Mouse (Mus musculus) retina, postnatal 7 days (tissue): ENCODE measurements around the gene Ing4.
"Not testable (repeated sequence)": the region's sequence is repeated elsewhere in the genome, so short reads cannot be mapped to it uniquely, and the experiment has no call there.

Source experiments
- DNase-seq: peaks from one replicate; pipeline ENCODE4 v3.0.0-alpha.2; 2012; ENCODE audit warnings: low read depth, low spot score

Ing4 gene

DNA sequence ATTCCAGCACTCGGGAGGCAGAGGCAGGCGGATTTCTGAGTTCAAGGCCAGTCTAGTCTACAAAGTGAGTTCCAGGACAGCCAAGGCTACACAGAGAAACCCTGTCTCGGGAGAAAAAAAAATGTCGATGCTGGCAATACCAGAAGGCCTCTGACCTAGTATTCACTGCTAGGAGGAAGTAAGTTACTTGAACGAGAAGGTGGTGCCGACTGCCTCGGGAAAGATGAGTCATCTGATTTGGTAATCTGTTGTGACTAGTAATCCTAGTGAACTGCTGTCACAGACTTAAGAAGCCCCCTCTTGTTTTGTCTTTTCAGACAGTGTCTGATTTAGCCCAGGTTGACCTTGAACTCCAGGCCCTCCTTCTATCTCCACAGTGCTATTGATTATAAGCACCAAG, 1.5 kb downstream of the Ing4 start:
- no peak for DNase-seq

DNA sequence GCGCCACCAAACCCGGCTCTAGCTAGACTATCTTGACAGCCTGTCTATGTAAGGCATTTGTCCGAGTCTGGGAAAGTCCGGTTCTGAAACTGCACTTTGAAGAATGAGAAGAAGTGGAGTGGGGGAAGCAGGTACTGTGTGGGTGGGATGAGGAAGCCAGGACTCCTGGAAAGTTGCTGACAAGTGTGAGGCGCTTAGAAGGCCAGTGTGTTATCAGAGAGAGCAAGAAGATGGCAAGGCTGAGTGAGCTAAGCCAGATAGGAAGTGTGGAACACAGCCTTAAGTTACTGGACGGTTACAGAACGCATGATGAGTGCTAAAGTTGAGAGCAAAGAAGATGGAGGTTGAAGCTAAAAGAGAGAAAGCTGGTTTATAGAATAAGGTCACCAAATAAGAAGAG, 2.5 kb downstream of the Ing4 start:
- no peak for DNase-seq

DNA sequence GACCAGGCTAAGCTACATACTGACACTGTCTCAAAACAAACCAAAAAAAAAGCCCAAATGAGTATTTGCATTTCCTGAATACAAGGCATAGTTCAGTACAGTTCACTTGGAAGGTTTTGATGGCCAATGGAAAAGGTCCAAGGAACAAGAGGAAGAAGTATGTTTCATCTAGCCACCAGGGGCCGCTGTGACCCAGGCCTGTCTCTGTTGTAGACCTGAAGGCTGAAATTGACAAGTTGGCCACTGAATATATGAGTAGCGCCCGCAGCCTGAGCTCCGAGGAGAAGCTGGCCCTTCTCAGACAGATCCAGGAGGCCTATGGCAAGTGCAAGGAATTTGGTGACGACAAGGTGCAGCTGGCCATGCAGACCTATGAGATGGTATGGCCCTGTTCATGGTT, 7.1 kb downstream of the Ing4 start:
- DNase-seq: peak; percentile 74

DNA sequence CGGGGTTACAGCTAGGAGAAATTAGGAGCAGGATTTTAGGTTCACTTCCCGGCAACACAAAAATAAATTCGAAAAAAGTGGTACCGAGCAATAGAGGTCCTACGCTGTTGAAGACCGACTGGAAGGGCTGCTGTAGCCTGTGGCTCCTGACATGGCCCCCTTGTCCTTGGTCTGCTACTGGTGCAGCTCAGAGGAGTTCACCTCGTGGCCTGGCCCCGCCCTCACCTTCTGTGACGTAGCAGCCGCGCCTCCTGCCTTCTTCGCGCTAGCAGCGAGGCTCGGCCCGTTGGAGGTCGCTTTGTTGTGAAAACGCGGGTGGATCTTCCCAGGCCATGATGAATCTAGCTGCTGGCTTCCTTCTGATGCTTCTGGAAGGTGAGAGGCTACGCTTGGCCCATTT, 10.1 kb downstream of the Ing4 start, which contains the start of gene Acrbp:
TSS of gene Acrbp (plus strand) at position 12 of the 400 bp plus-strand sequence.
- no peak for DNase-seq

DNA sequence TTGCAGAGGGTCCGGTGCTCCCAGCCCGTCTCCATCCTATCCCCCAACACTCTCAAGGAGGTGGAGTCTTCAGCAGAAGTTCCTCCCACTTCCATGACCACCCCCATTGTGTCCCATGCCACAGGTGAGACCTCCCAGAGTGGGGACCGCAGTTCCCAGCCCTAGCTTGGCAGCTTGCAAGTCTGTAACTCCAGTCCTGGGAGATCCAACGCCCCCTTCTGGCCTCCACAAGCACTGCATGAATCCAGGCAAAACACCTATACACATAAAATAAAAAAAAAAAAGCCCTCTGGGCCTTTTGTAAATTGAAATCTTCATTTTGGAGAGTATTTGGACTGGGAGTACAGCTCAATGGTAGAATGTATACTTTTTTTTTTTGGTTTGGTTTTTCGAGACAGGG, 11.7 kb downstream of the Ing4 start:
- DNase-seq: no peak

DNA sequence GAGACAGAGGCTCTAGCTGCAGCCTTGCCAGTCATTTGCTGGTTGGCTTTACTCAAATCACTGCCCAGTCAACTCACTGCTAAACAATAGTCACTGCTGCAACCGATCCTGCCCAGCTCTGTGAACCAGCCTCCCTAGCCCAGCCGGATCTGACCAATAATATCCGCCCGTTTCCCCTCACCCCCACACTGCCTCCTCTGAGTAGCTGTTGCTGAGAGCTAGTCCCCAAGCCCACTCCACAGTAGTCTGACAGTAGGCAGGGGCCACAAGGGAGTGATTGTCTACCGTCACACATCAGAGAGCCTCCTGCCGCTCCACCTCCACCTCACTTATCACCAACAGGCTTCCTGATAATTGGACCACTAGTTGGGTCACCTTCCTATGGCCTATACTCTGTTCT, 21.9 kb downstream of the Ing4 start:
- no peak for DNase-seq

DNA sequence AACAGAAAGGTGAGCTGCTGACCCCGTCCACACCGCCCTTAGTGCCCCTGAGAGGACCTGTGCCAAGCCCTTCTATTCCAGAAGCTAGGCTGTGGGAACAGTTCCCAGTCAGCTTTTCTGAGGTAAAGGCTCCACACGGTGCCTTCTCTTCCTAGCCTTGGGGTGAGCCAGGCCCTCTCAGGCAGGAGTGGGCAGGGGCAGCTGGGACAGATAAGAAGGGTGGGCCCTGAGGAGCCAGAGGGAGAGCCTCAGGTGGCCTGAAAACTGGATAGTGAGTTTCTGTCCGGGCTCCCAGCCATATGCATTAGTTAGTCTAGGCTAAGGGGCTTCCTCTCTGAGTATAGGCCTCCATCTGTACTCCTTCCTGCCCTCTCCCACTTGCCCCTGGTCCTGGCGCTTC, 23.0 kb downstream of the Ing4 start:
- DNase-seq: no peak

DNA sequence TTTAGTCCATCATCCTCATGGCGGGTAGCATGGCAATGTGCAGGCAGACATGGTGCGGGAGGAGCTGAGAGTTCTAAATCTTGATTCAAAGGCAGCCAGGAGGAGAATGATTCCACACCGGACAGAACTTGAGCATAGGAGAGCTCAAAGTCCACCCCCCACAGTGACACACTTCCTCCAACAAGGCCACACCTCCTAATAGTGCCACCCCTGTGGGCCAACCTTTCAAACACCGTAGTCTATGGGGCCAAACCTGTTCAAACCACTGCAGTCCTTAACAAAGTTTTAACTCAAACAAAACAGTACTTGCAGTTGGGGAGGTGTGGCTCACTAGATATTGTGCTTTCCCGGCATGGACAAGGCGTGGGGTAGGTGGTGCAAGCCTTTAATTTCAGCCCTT, 24.3 kb downstream of the Ing4 start:
- no peak for DNase-seq

DNA sequence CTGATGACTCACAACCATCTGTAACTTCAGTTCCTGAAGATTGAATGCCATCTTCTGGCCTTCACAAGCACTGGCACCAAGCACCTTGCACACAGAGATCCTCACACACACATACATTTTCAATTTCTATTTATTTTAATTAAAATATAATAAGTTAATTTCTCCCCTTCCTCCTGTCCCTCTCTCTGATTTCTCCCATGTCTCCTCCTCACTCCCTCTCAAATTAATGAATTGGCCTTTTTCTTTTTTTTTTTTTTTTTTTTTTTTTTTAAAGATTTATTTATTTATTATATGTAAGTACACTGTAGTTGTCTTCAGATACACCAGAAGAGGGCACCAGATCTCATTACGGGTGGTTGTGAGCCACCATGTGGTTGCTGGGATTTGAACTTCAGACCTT, 25.7 kb downstream of the Ing4 start:
- not testable (repeated sequence) for DNase-seq

DNA sequence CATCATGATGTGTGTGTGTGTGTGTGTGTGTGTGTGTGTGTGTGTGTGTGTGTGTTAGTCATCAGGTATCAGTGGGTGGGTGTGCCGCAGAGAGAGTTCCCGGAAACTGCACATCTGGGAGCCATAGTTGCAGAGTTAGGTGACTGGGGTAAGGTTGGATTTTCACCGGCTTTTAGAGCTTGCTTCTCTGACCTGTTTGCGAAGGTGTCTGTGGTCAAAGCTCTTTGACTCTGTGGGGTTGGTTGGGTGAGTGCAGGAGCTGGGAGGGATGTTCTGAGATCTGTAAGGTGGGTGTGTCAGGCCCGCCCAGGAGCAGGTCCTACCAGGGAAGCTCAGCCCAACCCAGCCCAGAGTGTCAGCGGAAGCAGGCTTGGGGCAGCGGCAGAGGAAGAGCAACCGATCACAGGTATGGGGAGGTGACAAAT, 28.0 kb downstream of the Ing4 start, which contains the start of gene Lpar5:
TSS of gene Lpar5 (plus strand) at position 350 of the 425 bp plus-strand sequence.
- DNase-seq: no peak

DNA sequence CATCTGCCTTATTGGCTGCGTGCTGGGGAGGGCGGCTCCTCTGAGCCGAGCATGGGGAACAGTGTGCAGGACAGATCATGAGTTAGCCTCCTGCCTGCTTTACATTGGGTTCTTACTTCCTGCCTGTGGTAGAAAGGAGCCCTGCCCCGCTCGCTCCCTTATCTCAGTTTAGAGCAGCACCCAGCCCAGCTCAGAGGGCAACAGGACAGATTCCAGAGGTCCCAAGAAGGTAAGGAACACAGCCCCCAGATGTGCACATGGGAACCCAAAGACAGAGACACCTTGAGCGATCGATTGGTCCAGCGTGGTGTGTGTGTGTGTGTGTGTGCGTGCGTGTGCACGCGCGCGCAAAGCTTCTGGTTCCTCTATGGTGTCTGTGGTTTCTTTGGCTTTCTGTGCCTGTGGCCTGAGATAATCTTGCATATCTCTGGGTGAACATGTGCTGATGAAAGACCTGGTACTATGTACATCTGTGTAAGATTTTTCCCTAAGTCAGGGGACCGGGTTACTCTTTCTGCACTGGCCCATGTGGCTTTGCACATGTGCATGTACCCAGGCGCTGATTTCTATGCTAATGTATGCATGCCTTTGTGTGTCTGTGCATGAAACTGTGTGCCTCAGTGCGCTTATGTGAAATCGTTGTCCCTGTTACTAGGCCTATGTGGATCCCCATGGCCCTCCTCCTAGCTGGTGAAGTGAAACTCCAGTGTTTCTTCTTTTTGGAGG, 31.8 kb downstream of the Ing4 start:
- DNase-seq: no peak

DNA sequence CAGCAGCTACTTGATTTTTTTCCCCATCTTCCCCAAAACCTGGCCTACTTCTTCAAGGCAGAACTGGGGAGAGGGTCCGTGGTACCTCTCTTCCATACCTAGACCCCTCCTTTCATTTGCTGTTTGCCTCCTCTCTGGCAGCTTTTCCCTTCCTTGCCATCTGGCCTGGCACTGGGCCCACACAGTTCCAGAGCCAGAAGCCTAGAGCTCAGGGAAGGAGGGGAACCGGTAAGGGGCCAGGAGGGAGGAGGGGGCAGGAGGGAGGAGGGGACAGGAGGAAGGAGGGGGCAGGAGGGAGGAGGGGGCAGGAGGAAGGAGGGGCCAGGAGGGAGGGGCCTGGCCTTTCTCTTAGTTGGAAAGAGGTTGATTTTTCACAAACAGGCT, 32.3 kb downstream of the Ing4 start:
- DNase-seq: peak; percentile 61

DNA sequence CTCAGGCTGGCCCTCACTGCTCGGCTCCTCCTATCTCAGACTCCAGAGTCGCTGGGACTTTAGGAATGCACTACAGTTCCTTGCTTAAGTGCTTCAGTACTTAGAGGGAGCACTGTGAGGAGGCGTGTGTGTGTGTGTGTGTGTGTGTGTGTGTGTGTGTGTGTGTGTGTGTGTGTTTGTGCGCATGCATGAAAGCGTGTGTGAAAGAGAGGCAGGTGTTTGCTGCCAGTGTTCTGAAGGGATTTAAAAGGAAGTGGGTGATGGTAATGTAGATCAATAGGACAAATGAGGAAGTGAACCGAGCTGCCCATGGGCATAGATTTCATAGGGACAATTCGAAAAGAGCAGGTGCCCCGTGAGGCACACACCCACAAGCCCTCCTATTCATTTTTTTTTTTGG, 34.3 kb downstream of the Ing4 start:
- no peak for DNase-seq

DNA sequence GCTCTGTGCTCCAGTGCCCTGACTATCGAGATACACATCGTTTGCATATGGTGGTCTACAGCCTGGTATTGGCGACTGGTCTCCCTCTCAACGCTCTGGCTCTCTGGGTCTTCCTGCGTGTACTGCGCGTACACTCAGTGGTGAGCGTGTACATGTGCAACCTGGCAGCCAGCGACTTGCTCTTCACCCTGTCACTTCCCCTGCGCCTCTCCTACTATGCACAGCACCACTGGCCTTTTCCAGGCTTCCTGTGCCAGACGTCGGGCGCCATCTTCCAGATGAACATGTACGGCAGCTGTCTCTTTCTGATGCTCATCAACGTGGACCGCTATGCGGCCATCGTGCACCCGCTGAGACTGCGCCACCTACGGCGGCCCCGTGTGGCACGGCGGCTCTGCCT, 41.8 kb downstream of the Ing4 start:
- no peak for DNase-seq

DNA sequence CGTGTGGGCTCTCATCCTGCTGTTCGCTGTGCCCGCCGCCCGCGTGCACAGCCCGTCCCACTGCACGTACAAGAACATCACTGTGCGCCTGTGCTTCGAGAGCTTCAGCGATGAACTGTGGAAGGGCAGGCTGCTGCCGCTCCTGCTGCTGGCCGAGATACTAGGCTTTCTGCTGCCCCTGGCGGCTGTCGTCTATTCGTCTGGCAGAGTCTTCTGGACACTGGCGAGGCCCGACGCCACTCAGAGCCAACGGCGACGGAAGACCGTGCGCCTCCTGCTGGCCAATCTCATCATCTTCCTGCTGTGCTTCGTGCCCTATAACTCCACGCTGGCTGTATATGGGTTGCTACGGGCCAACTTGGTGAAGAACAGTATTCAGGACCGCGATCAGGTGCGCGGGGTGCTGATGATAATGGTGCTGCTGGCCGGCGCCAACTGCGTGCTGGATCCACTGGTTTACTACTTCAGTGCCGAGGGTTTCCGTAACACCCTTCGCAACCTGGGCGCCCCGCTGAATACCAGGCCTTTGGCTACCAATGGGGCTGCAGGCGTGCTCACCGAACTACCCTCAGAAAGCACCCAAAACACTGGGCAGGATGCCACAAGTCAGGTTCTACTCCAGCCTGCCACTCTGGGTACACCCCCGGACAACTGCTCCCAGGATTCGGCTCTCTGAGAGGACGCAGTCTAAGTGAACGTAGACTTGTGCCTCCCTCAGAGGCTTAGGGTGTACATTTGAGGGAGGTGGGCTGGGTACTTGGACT, 42.4 kb downstream of the Ing4 start:
- DNase-seq: peak; percentile 94

DNA sequence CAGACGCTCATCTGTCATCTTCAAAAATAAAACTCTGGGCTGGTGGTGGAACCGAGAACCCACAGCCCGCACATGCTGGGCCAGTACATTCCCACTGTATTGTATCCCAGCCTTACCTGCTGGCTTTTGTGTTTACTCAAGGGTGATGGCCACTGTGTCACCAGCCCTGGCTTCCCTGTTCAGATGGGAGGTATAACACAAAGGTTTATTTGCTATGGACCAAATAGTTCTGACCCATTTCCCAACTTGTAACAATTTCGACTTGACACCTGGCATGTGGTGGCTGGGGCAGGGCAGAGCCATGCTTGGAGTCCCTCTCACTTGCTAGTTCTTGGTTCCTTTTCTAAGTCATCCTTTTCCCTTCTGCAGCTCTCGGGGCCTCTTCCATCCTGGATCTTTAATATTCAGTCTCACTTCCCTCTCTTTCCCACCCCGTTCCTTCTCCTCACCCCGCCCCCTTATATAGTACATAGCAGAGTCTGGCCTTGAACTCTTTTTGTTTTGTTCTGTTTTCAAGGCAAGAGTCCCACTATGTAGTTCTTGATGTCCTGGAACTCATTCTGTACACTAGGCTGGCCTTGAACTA, 43.3 kb downstream of the Ing4 start:
- no peak for DNase-seq

DNA sequence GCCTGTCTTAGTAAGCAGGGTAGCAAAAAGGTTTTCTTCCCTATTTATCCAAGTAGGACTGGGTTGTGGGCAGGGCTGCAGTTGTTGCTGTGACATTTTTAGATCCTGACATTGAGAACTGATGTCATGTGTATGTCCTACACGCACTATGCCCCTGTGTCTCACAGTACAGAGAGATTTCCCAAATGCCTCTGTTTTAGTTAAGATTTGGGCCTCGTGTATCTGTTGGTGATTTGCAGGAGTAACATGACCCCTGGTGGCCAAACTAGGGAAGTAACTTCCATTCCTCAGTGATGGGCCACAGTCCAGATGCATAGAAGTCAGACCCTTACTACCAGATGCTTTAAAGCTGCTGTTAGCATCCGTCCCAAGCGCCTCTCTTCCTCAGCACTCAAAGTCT, 44.9 kb downstream of the Ing4 start:
- DNase-seq: peak; percentile 44

DNA sequence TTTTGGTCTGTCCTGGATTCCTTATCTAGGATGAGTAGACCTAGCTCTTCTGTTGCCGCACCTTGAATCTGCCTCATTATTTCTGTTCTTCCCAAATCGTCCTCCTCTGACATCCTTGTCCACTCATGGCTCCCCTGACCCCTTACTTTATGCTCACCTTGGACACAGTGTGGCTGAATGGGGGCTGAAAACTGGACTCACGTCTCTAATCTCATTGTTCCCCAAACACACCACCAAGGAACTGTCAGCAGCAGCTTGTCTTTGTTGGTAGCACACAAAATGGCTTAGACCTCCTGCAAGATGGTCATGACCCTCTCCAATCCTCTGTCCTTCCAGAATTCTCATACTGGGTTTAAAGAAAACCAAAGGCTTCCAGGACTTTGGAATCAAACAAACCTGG, 48.4 kb downstream of the Ing4 start:
- no peak for DNase-seq

DNA sequence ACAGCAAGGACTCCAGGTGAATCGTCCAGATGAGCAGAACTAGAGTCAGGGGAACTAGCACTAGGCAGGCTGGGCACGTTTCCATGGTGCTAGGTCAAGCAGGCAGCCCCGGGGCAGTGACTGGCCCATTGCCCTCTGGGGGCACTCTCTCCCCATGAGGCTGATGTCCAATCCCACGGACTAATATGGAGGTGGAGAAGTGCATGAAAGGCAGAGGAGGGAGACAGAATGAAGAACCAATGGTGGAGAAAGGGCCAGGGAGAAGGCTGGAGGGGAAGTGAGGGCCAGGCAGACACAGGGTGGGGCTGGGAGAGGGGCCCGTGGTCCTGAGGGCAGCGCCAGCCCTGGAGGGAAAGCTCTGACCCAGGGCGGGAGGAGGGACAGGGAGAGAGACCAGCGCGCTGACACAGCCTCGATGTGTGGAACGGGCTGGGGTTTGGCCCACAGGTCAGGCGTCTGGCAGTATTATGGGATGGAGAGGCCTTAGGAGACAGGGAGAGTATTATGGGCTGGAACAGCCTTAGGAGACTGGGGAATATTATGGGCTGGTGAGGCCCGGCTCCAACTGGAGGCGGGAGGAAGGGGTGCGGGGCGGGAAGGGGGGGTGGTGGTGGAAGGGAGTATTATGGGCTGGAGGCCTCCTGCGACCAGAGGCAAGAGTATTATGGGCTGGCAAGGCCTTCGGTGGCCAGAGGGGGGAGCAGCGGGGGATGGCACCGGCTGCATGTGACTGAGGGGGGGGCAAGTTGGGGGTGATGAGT, 49.2 kb downstream of the Ing4 start:
- DNase-seq: peak; percentile 78

DNA sequence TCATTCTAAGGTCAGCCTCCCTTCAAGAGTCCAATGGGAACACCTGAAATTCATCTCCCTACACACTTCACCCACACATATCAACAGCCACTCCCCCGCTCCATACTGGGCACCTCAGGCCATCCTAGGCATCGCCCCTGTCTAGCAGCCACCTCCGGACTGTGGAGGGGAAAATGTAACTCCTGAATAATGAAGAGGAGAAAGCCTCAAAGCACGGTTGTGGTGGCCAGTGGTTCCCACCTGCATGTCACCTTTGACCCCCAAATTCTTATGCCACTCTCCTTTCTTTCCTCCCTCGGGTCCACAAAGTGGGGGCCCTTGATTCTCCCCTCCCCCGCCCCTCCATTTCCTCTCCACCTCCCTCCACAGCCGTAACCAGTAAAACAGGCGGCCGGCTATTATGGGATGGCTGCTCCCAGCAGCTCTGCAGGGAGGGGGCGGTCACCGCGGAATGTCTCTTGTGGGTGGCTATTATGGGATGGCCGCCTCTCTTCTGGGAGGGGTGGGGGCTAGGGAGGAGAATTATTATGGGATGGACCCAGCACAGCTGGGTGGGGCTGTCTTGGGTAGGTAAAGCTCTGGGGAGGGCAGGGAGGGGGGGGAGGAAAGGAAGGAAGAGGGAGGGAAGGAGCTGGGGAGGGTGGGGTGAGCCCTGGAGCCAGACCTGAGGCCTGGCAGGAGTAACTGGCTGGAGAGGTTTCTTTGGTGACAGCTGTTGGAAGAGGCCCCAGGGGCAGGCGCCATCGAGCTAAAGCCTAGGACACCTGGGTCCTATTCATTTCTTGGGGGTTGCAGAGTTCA, 50.2 kb downstream of the Ing4 start:
- no peak for DNase-seq
